Mouse (Mus musculus) stomach, postnatal 0 days (tissue): ENCODE data around the gene Dst.

Experiments used
- CTCF ChIP-seq: IDR thresholded peaks from 2 replicates; pipeline ENCODE4 v1.5.1; 2016; ENCODE audit warnings: antibody characterized with exemption, low read depth, mild to moderate bottlenecking, moderate library complexity
- EP300 ChIP-seq: optimal IDR thresholded peaks from 2 replicates; pipeline ENCODE3; 2016; ENCODE audit warnings: antibody characterized with exemption

DNA sequence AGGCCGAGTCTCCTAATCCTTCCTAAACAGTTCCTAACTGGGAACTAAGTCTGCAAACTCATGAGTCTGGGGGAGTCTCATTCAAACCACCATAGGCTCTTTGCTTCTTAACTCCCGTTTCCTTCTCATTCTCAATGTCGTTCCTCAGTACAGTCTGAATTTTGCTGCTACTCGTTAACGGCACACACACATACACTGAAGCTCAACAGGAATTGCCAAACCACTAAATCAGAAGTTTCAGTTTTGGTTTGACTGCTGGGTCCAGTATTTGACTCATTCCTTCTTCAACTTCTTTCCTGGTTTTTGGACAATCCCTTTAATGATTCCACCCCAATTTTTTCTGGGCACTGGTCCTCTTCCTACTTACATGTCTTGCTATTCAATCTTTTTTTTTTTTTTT, 8.5 kb downstream of the Dst start:
- TF ChIP-seq CTCF: no peak
- no peak for TF ChIP-seq EP300
